18 mouse cellular contexts compared by ENCODE assay signal in the genomic region with DNA sequence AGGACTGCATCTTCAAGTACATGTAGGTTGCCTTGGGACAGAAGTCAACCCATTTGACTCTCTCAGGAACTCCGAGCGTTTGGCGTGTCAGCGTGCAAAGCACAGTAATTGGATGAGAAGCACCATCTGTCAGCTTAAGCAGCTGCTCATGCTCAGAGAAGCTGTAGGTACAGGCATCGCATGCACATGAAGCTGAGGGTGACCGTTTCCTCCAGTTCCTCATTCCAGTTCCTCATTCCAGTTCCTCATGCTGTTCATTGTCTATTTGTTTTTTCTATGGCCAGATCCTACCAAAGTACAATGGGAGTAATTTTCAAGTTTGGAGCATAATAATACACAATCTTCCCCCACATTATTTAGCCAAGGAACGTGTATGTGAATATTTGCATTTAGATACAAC.
A peak's percentile ranks its signal among the peaks of the same experiment; 100 is the strongest.
DNase-seq lines count a peak whose midpoint lies in the region; ATAC-seq and TF ChIP-seq lines count a peak whose summit lies in the region.
"Had no signal": no experiment of that assay in that cellular context is flagged by ENCODE, and none has a peak within 500 bp of the region (broad histone marks: within the 10 kb centered on the region; RNA-seq: fewer than 3 reads in every experiment).

No protein-coding gene starts in this region.

- TF ChIP-seq POLR2A in CH12.LX (IDR thresholded peaks at IDR 0.05; ENCODE audit: low read depth, low read length) = no peak
- no peak for TF ChIP-seq POLR2A in brain, embryonic 14.5 days (IDR thresholded peaks at IDR 0.05; ENCODE audit: borderline replicate concordance, extremely low read depth, insufficient read depth, insufficient read length, poor library complexity, severe bottlenecking)

- no peak overlapping the region for H3K9ac ChIP-seq in CH12.LX (ENCODE audit: insufficient read depth, low read depth)
- H3K9ac ChIP-seq: hindbrain, embryonic 12.5 days; liver, embryonic 13.5 days had no signal

- peak; percentile 82 for ATAC-seq in monocyte, adult 5-6 weeks (replicated peaks; ENCODE audit: insufficient number of reproducible peaks, low FRiP score, low TSS enrichment, poor library complexity, severe bottlenecking)

- H3K9me3 ChIP-seq in CH12.LX (replicated peaks; ENCODE audit: low read length) = no peaks in the 10 kb centered on the region
- H3K9me3 ChIP-seq: hindbrain, embryonic 12.5 days; liver, embryonic 13.5 days had no signal

- in situ Hi-C loops in CH12.LX (cut with MboI; ENCODE audit: low pct_ligation_motif_present, low pct_unique_long_range_greater_than_20kb, low sequenced_read_pairs) = no loop called here

- TF ChIP-seq EP300 in CH12.LX (IDR thresholded peaks at IDR 0.05; ENCODE audit: low read length) = peak; percentile 76

- H3K79me2 ChIP-seq in CH12.LX (replicated peaks; ENCODE audit: control insufficient read depth, extremely low read depth, insufficient read depth, poor library complexity, severe bottlenecking) = no peaks in the 10 kb centered on the region

- no peaks in the 10 kb centered on the region for H3K36me3 ChIP-seq in CH12.LX (replicated peaks in 1 of 2; ENCODE audit: control insufficient read depth in 1 of 2, insufficient read depth in 1 of 2, low read length in 1 of 2)
- H3K36me3 ChIP-seq: hindbrain, embryonic 12.5 days; liver, embryonic 13.5 days had no signal

- H3K4me3 ChIP-seq in CH12.LX (replicated peaks in 1 of 3; ENCODE audit: low read depth in 2 of 3, low read length in 2 of 3, poor library complexity in 1 of 3) = no peak overlapping the region
- H3K4me3 ChIP-seq: erythroblast, embryonic 14.5 days; hindbrain, embryonic 12.5 days; left cerebral cortex, adult 2 months; liver, embryonic 13.5 days had no signal

- no peak for TF ChIP-seq RAD21 in CH12.LX (IDR thresholded peaks at IDR 0.05; ENCODE audit: low read depth, low read length)

- dilution Hi-C loops in CH12.LX (cut with MboI; ENCODE audit: extremely low pct_ligation_motif_present, extremely low pct_unique_long_range_greater_than_20kb, low sequenced_read_pairs) = no loop called here

- no peaks in the 10 kb centered on the region for H3K27me3 ChIP-seq in CH12.LX (replicated peaks)
- H3K27me3 ChIP-seq: hindbrain, embryonic 12.5 days; liver, embryonic 13.5 days had no signal

- H3K4me2 ChIP-seq in CH12.LX (ENCODE audit: insufficient read depth, low read depth, poor library complexity, severe bottlenecking) = no peak overlapping the region
- H3K4me2 ChIP-seq: hindbrain, embryonic 12.5 days; liver, embryonic 13.5 days had no signal

- no peak for TF ChIP-seq CTCF in CH12.LX (conservative IDR thresholded peaks at IDR 0.05 in 1 of 2, IDR thresholded peaks at IDR 0.05 in 1 of 2; ENCODE audit: low read depth in 2 of 2, low read length in 2 of 2)
- no peak for TF ChIP-seq CTCF in brain, embryonic 14.5 days (IDR thresholded peaks at IDR 0.05; ENCODE audit: borderline replicate concordance, extremely low read depth, insufficient read depth, insufficient read length)

- peak; percentile 9 for DNase-seq in layer of hippocampus, adult 9-11 months
- no peak for DNase-seq in layer of hippocampus, postnatal 25 days (ENCODE audit: extremely low spot score in 1 of 2, low spot score in 1 of 2)
- DNase-seq in CH12.LX (ENCODE audit: extremely low read depth) = peak; percentile 53
- DNase-seq in brain, embryonic 14.5 days (ENCODE audit: low read depth) = peak; percentile 36
- DNase-seq in cerebellum, adult 11-12 months = no peak
- no peak for DNase-seq in adrenal gland, adult 2 months
- DNase-seq: adrenal gland, adult 8-10 months; gastrocnemius, postnatal 36 days; kidney, adult 11 months; kidney, postnatal 25 days; liver, embryonic 13.5 days; right cerebral cortex, postnatal 25 days; thymus, postnatal 14 days had no signal

- no peak overlapping the region for H3K27ac ChIP-seq in CH12.LX (ENCODE audit: insufficient read depth, low read depth)
- H3K27ac ChIP-seq: hindbrain, embryonic 12.5 days; left cerebral cortex, adult 2 months; liver, embryonic 13.5 days; macrophage had no signal

- peaks cover 0 to 5% of the 10 kb centered on the region in 2 experiments; a peak in 2 of 4 replicates for H3K4me1 ChIP-seq in CH12.LX (ENCODE audit: control insufficient read depth in 1 of 2, insufficient read depth in 2 of 2)
- H3K4me1 ChIP-seq: liver, embryonic 13.5 days had no signal

TF ChIP-seq in CH12.LX, 34 proteins besides CTCF, POLR2A, EP300 and RAD21:
- TF ChIP-seq TBP (conservative IDR thresholded peaks at IDR 0.05; ENCODE audit: low read depth, low read length) (0 out of 2 replicates have a peak, but pooled peaks have one; percentile 49), MAX (IDR thresholded peaks at IDR 0.05; ENCODE audit: low read length) (no peak), CHD2 (IDR thresholded peaks at IDR 0.05; ENCODE audit: low read length) (no peak), IRF4 (IDR thresholded peaks at IDR 0.05; ENCODE audit: low read depth, low read length) (no peak), NRF1 (IDR thresholded peaks at IDR 0.05; ENCODE audit: low read depth, low read length) (peak; percentile 60), BHLHE40 (IDR thresholded peaks at IDR 0.05; ENCODE audit: low read depth, low read length) (peak; percentile 33; the same call in 1 of the 2 replicates)

Comparison
In these comparisons a context has a peak if more than half of its experiments do, and no peak if none do; other contexts are left out.
1. DNase-seq: peak in layer of hippocampus, adult 9-11 months (single experiment), CH12.LX (single experiment) and brain, embryonic 14.5 days (single experiment); none in layer of hippocampus, postnatal 25 days (0 of 2), cerebellum, adult 11-12 months (single experiment) and adrenal gland, adult 2 months (single experiment).